Mouse (Mus musculus): Measurements from ENCODE around the gene Gcn1l1.

GRCm38 (mm10) chr5:115526456-115527202 is 38.4 kb upstream of the Gcn1l1 start:
- no peak for TF ChIP-seq CTCF (IDR thresholded peaks at IDR 0.05; ENCODE audit: borderline replicate concordance, insufficient read depth, low read depth, low read length)
- no peak for TF ChIP-seq POLR2A (IDR thresholded peaks at IDR 0.05; ENCODE audit: borderline replicate concordance, insufficient read depth, low read length)
